Mouse (Mus musculus): ENCODE measurements around the gene Iqch. TPM values are rescaled to one million over a fixed set of nuclear protein-coding genes. Genes with fewer than 3 reads are reported as not detected.

Gene Iqch
- total and polyA plus RNA-seq, 2 experiments = 0.06 to 0.28 TPM

- Histone ChIP-seq H3K36me3 (ENCODE audit: control insufficient read depth, insufficient read depth, low read length) (peaks cover 20% of the 10 kb centered on the region), H3K4me3 (ENCODE audit: insufficient read depth, low read depth, low read length) (no peak overlapping the region), H3K9ac (ENCODE audit: low read depth, low read length) (no peak overlapping the region), H3K27ac (replicated peaks; ENCODE audit: insufficient read depth, low read depth, low read length) (no peak overlapping the region), H3K79me2 (ENCODE audit: control insufficient read depth, insufficient read depth, low read length) (no peaks in the 10 kb centered on the region), H3K27me3 (ENCODE audit: control insufficient read depth, insufficient read depth, low read length) (no peaks in the 10 kb centered on the region), H3K4me1 (ENCODE audit: control insufficient read depth, insufficient read depth, low read length) (no peaks in the 10 kb centered on the region)
- no peak for DNase-seq (ENCODE audit: extremely low read depth, low read depth, low spot score)
- WGBS = 90% methylated on average over 7 of the region's 7 CpGs
- TF ChIP-seq POLR2A (IDR thresholded peaks at IDR 0.05; ENCODE audit: extremely low read depth, insufficient read depth, low read length) (no peak), CTCF (IDR thresholded peaks at IDR 0.05; ENCODE audit: low read depth, low read length) (no peak)
Measured at GRCm38 (mm10) chr9:63633334-63633733, 31.0 kb upstream of the Iqch start.

- no peaks in the 10 kb centered on the region for H3K79me2 ChIP-seq (ENCODE audit: control insufficient read depth, insufficient read depth, low read length)
- no peak overlapping the region for H3K9ac ChIP-seq (ENCODE audit: low read depth, low read length)
- 93% methylated on average over 11 of the region's 11 CpGs for WGBS
Measured at GRCm38 (mm10) chr9:63632924-63633323, 30.6 kb upstream of the Iqch start.

GRCm38 (mm10) chr9:63632045-63632444 lies 29.8 kb upstream of the Iqch start:
- Histone ChIP-seq H3K27ac (replicated peaks; ENCODE audit: insufficient read depth, low read depth, low read length) (no peak overlapping the region), H3K9ac (ENCODE audit: low read depth, low read length) (no peak overlapping the region), H3K4me1 (ENCODE audit: control insufficient read depth, insufficient read depth, low read length) (no peaks in the 10 kb centered on the region), H3K27me3 (ENCODE audit: control insufficient read depth, insufficient read depth, low read length) (no peaks in the 10 kb centered on the region), H3K4me3 (ENCODE audit: insufficient read depth, low read depth, low read length) (no peak overlapping the region), H3K36me3 (ENCODE audit: control insufficient read depth, insufficient read depth, low read length) (peaks cover 15% of the 10 kb centered on the region), H3K79me2 (ENCODE audit: control insufficient read depth, insufficient read depth, low read length) (no peaks in the 10 kb centered on the region)
- 96% methylated on average over 4 of the region's 4 CpGs for WGBS
- TF ChIP-seq CTCF (IDR thresholded peaks at IDR 0.05; ENCODE audit: low read depth, low read length) (peak; percentile 17; the same call in 1 of the 2 replicates), POLR2A (IDR thresholded peaks at IDR 0.05; ENCODE audit: extremely low read depth, insufficient read depth, low read length) (no peak)
- DNase-seq (ENCODE audit: extremely low read depth, low read depth, low spot score) = no peak

More at GRCm38 (mm10) chr9:63632924-63633323, 30.6 kb upstream of the Iqch start:
- no peaks in the 10 kb centered on the region for H3K4me1 ChIP-seq (ENCODE audit: control insufficient read depth, insufficient read depth, low read length)
- peaks cover 20% of the 10 kb centered on the region for H3K36me3 ChIP-seq (ENCODE audit: control insufficient read depth, insufficient read depth, low read length)
- DNase-seq (ENCODE audit: extremely low read depth, low read depth, low spot score) = no peak
- H3K27ac ChIP-seq (replicated peaks; ENCODE audit: insufficient read depth, low read depth, low read length) = no peak overlapping the region
- H3K4me3 ChIP-seq (ENCODE audit: insufficient read depth, low read depth, low read length) = no peak overlapping the region
- no peak for TF ChIP-seq POLR2A (IDR thresholded peaks at IDR 0.05; ENCODE audit: extremely low read depth, insufficient read depth, low read length)
- TF ChIP-seq CTCF (IDR thresholded peaks at IDR 0.05; ENCODE audit: low read depth, low read length) = no peak
- no peaks in the 10 kb centered on the region for H3K27me3 ChIP-seq (ENCODE audit: control insufficient read depth, insufficient read depth, low read length)

- H3K9ac ChIP-seq (ENCODE audit: low read depth, low read length) = no peak overlapping the region
- no peak overlapping the region for H3K27ac ChIP-seq (replicated peaks; ENCODE audit: insufficient read depth, low read depth, low read length)
- no peaks in the 10 kb centered on the region for H3K27me3 ChIP-seq (ENCODE audit: control insufficient read depth, insufficient read depth, low read length)
- H3K4me3 ChIP-seq (ENCODE audit: insufficient read depth, low read depth, low read length) = no peak overlapping the region
- peaks cover 17% of the 10 kb centered on the region for H3K36me3 ChIP-seq (ENCODE audit: control insufficient read depth, insufficient read depth, low read length)
- TF ChIP-seq POLR2A (IDR thresholded peaks at IDR 0.05; ENCODE audit: extremely low read depth, insufficient read depth, low read length) = no peak
- no peak for TF ChIP-seq CTCF (IDR thresholded peaks at IDR 0.05; ENCODE audit: low read depth, low read length)
- no peaks in the 10 kb centered on the region for H3K79me2 ChIP-seq (ENCODE audit: control insufficient read depth, insufficient read depth, low read length)
- DNase-seq (ENCODE audit: extremely low read depth, low read depth, low spot score) = no peak
- no peaks in the 10 kb centered on the region for H3K4me1 ChIP-seq (ENCODE audit: control insufficient read depth, insufficient read depth, low read length)
- WGBS = 96% methylated on average over 9 of the region's 9 CpGs
Measured at GRCm38 (mm10) chr9:63625090-63625756, 22.9 kb upstream of the Iqch start.

GRCm38 (mm10) chr9:63623895-63624569 lies 21.7 kb upstream of the Iqch start:
- 93% methylated on average over 15 of the region's 15 CpGs for WGBS
- TF ChIP-seq CTCF (IDR thresholded peaks at IDR 0.05; ENCODE audit: low read depth, low read length) (0 out of 2 replicates have a peak, but pooled peaks have one; percentile 4), POLR2A (IDR thresholded peaks at IDR 0.05; ENCODE audit: extremely low read depth, insufficient read depth, low read length) (no peak)
- Histone ChIP-seq H3K36me3 (ENCODE audit: control insufficient read depth, insufficient read depth, low read length) (peaks cover 14% of the 10 kb centered on the region), H3K4me3 (ENCODE audit: insufficient read depth, low read depth, low read length) (no peak overlapping the region), H3K4me1 (ENCODE audit: control insufficient read depth, insufficient read depth, low read length) (no peaks in the 10 kb centered on the region), H3K79me2 (ENCODE audit: control insufficient read depth, insufficient read depth, low read length) (no peaks in the 10 kb centered on the region), H3K9ac (ENCODE audit: low read depth, low read length) (no peak overlapping the region), H3K27me3 (ENCODE audit: control insufficient read depth, insufficient read depth, low read length) (no peaks in the 10 kb centered on the region), H3K27ac (replicated peaks; ENCODE audit: insufficient read depth, low read depth, low read length) (no peak overlapping the region)
- DNase-seq (ENCODE audit: extremely low read depth, low read depth, low spot score) = no peak

GRCm38 (mm10) chr9:63617967-63618366 lies 15.7 kb upstream of the Iqch start:
- DNase-seq (ENCODE audit: extremely low read depth, low read depth, low spot score) = no peak
- Histone ChIP-seq H3K27me3 (ENCODE audit: control insufficient read depth, insufficient read depth, low read length) (no peaks in the 10 kb centered on the region), H3K4me3 (ENCODE audit: insufficient read depth, low read depth, low read length) (no peak overlapping the region), H3K79me2 (ENCODE audit: control insufficient read depth, insufficient read depth, low read length) (peaks cover 5% of the 10 kb centered on the region; the same call in 1 of the 2 replicates), H3K4me1 (ENCODE audit: control insufficient read depth, insufficient read depth, low read length) (peaks cover 11% of the 10 kb centered on the region), H3K36me3 (ENCODE audit: control insufficient read depth, insufficient read depth, low read length) (peaks cover 18% of the 10 kb centered on the region), H3K9ac (ENCODE audit: low read depth, low read length) (no peak overlapping the region), H3K27ac (replicated peaks; ENCODE audit: insufficient read depth, low read depth, low read length) (no peak overlapping the region)
- 89% methylated on average over 2 of the region's 2 CpGs for WGBS
- TF ChIP-seq POLR2A (IDR thresholded peaks at IDR 0.05; ENCODE audit: extremely low read depth, insufficient read depth, low read length) = no peak

Measured in liver, adult 2 months (tissue).